Mouse (Mus musculus) C2C12 (cell line): ENCODE measurements around the gene Trmt1l.

ENCODE experiments used
- CEBPB ChIP-seq: IDR thresholded peaks from one replicate; pipeline ENCODE4 v1.6.1; 2011; ENCODE audit warnings: low read depth, mild to moderate bottlenecking, control low read depth, moderate library complexity
- CTCF ChIP-seq: IDR thresholded peaks from one replicate; pipeline ENCODE4 v1.5.1; 2011; ENCODE audit not compliant: control insufficient read depth, insufficient read depth, insufficient read length
- FOSL1 ChIP-seq: IDR thresholded peaks from one replicate; pipeline ENCODE4 v1.8.0; 2011; ENCODE audit warnings: mild to moderate bottlenecking, low read length; ENCODE audit not compliant: poor library complexity, insufficient read depth, severe bottlenecking
- MAX ChIP-seq: IDR thresholded peaks from one replicate; pipeline ENCODE4 v1.6.1; 2011; ENCODE audit warnings: mild to moderate bottlenecking, control low read depth
- MYOD1 ChIP-seq: IDR thresholded peaks from one replicate; pipeline ENCODE4 v1.6.1; 2011; ENCODE audit warnings: low read depth; ENCODE audit not compliant: control insufficient read depth, insufficient read length
- MYOG ChIP-seq: IDR thresholded peaks from one replicate; pipeline ENCODE4 v1.6.1; 2011; ENCODE audit not compliant: control insufficient read depth, insufficient read length; ENCODE audit errors: extremely low read depth
- USF1 ChIP-seq: IDR thresholded peaks from one replicate; pipeline ENCODE4 v1.6.1; 2011; ENCODE audit warnings: low read depth, mild to moderate bottlenecking, control low read depth, moderate library complexity

DNA sequence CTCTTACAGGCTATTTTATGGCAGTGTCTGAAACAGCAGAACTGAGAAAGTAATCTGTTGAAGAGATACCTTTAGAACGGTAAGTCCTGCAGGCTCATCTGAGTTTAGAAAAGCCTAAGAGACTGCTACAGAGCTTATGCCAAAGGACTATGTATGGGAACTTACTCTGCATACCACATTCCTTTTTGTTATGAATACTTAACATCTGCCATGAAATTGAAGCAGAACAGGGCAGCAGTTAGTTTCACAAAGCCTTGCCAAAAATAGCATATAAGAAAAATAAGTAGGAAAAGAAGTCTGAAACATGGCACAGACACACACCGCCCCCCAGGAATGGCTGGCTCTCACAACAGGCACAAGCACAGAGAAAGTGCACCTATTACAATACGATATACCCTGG is 18.5 kb upstream of the Trmt1l start:
- TF ChIP-seq CTCF (no peak), USF1 (no peak), CEBPB (no peak), MAX (no peak), MYOD1 (no peak), FOSL1 (no peak), MYOG (no peak)
